Mouse (Mus musculus): ENCODE results near the gene Lmx1a. TPM values are rescaled to one million over a fixed set of nuclear protein-coding genes. Genes with fewer than 3 reads are reported as not detected.

Lmx1a gene
- polyA plus RNA-seq, 1 experiment, result not detected

DNA sequence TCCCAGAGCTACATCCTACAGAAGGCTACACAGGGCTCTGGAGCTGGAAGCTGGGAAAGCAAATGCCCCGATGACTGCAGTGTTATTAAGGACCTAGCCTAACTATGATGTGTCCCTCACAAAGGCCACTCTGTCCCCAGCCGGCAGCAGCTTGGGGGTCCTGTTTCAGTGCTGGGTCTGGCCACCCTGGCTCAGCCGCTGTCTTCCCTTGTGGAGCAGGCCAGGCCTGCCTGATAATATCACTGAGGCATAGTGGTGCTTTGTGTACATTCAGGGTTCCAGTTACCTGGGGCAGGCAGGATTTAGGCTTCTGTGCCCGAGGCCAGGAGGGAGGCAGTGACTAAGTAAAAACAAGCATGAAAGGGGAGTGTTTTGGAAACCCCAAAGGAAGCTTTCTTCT lies 188.9 kb downstream of the Lmx1a start:
- no peak for DNase-seq (ENCODE audit: extremely low spot score in 1 of 2, low spot score in 1 of 2)

DNA sequence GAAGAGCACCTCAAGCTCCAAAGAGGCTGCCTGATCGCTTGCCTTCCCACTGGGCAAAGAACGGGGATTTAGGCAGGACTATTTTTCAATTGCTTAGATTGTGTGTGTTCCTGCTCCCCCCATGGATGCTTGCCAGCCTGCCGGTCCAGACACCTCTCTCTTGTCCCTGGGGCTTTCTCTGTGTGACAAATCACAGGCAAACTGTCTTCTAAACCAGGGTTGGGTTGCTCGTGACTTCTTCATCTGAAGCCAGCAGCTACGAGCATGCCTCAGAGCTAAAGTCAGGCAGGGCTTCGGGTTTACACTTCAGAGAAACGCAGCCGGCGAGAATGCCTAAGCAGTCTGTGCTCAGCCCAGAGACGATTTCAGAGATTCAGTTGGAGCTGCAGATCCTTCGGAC lies 189.3 kb downstream of the Lmx1a start:
- DNase-seq (ENCODE audit: extremely low spot score in 1 of 2, low spot score in 1 of 2), result no peak

DNA sequence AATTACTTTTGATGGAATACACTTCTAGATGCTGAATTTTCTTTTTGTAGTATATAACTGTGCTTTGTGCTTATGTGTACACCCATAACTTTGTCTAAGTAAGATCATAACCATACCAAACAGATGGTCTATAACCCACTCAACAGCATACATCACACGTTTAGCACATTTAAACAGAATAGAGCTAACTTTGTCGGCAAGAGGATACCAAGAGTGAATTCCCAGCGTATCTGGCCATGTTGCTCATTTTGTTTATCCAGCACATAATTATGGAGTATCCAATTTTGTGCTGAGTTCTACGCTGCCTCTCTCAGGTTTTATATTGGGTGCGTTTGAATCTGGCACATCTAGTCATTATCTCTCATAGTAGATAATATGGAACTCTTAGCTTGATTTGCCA lies 196.7 kb downstream of the Lmx1a start:
- peak in 1 of 2 experiments; percentile 12 for DNase-seq (ENCODE audit: extremely low spot score in 1 of 2, low spot score in 1 of 2)

DNA sequence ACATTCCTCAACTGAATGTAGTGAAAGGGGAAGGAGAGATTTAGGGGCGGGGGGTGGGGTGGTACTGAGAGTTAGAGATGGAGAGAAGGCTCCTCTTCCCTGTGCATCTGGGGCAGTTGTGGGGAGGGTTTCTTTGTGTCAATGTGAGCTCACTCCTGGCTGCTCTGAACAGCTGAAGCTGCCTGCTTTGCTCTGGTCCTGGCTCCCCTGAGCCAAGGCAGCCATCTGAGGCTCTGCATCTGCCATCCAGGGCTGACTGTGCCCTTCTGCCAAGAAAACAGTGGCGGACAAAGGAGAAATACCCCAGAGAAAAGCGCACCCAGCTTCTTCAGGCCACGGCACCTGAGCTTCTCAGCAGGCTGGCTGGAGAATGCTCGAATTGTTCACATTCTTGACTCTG lies 199.1 kb downstream of the Lmx1a start:
- no peak for DNase-seq (ENCODE audit: extremely low spot score in 1 of 2, low spot score in 1 of 2)

DNA sequence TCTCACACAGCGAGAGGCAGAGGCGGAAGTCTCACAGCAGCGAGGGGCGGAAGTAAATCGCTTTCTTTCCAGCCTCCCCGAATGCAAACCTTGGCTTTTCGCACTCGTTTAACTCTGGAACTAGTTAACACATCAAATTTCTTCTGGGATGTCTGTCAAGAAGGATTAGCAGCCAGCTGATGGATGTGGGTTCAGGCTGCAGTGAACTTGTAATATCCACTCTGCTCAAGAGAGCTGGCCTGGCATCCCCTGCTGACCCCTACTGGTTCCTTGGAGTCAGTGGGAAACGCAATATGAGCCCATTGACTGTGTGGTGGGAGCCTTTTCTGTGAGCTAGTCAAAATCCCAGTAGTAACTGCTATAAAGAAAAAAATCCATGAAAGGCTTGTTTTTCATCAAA lies 199.8 kb downstream of the Lmx1a start:
- DNase-seq (ENCODE audit: extremely low spot score in 1 of 2, low spot score in 1 of 2), result no peak

DNA sequence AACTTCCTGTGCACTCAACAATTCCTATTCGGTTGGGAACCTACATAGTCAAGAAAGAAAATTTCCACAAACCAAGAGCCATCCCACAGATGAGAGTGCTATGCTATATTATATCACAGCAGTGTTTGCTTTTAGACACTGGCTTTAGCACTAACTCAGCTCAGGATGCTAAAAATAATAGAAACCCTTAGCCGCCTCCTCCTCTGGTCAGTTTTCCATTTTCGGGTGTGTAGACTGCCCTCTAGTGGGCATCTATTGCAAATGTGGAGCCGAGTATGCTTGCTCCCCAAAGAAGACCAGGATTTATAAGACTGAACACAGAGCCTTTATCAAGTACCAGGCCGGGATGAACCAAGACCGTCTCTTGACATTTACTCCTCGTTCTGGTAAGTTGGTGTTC lies 207.2 kb downstream of the Lmx1a start:
- DNase-seq (ENCODE audit: extremely low spot score in 1 of 2, low spot score in 1 of 2), result peak; percentile 19 to 80

Other genes starting within 250 kb of the Lmx1a start
- not detected in 2 replicates for gene Lrrc52, start 222.5 kb upstream of the Lmx1a start, polyA plus RNA-seq (2012; rRNA removed)
- gene Rxrg, start 90.9 kb upstream of the Lmx1a start, polyA plus RNA-seq (2012; rRNA removed), result 11.7 and 12.6 TPM in 2 replicates